Mouse (Mus musculus): ENCODE data around the gene Wbp1. TPM values are rescaled to one million over a fixed set of nuclear protein-coding genes. Genes with fewer than 3 reads are reported as not detected.

Gene Wbp1
- total and polyA plus RNA-seq, 3 experiments = 19.3 to 27.5 (median 24.1) TPM

DNA sequence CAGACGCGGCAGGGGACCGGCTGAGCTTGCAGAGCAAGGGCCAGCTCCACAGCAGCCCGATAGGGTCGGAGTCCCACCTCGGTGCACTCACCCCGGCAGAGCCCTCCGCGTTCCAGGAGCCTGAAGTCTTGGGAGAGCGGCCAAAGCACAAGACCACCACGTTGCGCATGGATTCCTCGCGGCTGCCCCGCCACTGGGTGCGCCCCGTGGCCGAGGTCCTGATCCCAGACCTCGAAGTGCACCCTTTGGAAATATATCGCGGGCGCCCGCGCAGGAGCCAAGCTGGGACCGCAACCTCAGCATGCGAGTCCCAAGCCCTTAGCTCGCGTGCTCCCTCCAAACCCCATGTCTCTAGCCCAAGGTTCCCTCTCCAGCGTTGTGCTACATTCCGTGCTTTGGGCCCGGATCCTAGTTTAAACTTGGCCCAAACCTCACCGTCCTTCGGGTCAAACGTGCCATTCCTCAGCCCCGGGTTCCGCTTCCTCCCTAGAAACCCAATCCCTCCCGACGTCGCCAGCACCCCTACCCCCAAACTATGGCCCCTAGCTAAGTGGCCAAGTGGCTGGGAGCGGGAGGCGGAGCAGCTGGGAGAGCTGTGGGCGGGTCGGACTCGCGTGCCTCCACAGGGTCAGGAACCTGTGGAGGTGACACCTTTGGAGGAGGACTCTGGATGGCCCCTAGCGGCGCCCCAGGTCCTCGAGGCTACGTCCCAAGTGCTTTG, 40.7 kb upstream of the Wbp1 start:
- in situ Hi-C loops (cut with MboI; ENCODE audit: low pct_ligation_motif_present, low pct_unique_long_range_greater_than_20kb, low sequenced_read_pairs) (no loop called here), dilution Hi-C loops (cut with MboI; ENCODE audit: extremely low pct_ligation_motif_present, extremely low pct_unique_long_range_greater_than_20kb, low sequenced_read_pairs) (no loop called here)
- H3K4me2 ChIP-seq (ENCODE audit: insufficient read depth, low read depth, poor library complexity, severe bottlenecking) = no peak overlapping the region
- no peaks in the 10 kb centered on the region; the same call in none of the 2 replicates for H3K79me2 ChIP-seq (replicated peaks; ENCODE audit: control insufficient read depth, extremely low read depth, insufficient read depth, poor library complexity, severe bottlenecking)
- no peak overlapping the region for H3K9ac ChIP-seq (ENCODE audit: insufficient read depth, low read depth)
- peaks cover 5% of the 10 kb centered on the region for H3K27me3 ChIP-seq (replicated peaks)
- peaks cover 0 to 17% of the 10 kb centered on the region in 2 experiments; a peak in 2 of 4 replicates for H3K4me1 ChIP-seq (ENCODE audit: control insufficient read depth in 1 of 2, insufficient read depth in 2 of 2)
- H3K4me3 ChIP-seq (replicated peaks in 1 of 3; ENCODE audit: low read depth in 2 of 3, low read length in 2 of 3, poor library complexity in 1 of 3) = no peak overlapping the region
- no peak for DNase-seq (ENCODE audit: extremely low read depth)
- no peak for TF ChIP-seq SMC3 (IDR thresholded peaks at IDR 0.05; ENCODE audit: low read depth, low read length)
- TF ChIP-seq EP300 (IDR thresholded peaks at IDR 0.05; ENCODE audit: low read length) = no peak
- no peak for TF ChIP-seq ZNF384 (IDR thresholded peaks at IDR 0.05; ENCODE audit: low read depth, low read length)
- TF ChIP-seq NRF1 (IDR thresholded peaks at IDR 0.05; ENCODE audit: low read depth, low read length) = no peak
- no peak for TF ChIP-seq SIN3A (IDR thresholded peaks at IDR 0.05; ENCODE audit: low read length)
- TF ChIP-seq MAFK (IDR thresholded peaks at IDR 0.05; ENCODE audit: insufficient replicate concordance, low read length) = no peak
- no peak for TF ChIP-seq ZKSCAN1 (IDR thresholded peaks at IDR 0.05; ENCODE audit: borderline replicate concordance, low read depth, low read length)
- TF ChIP-seq NELFE (IDR thresholded peaks at IDR 0.05; ENCODE audit: low read depth, low read length) = no peak
- TF ChIP-seq PAX5 (IDR thresholded peaks at IDR 0.05; ENCODE audit: low read length) = no peak
- TF ChIP-seq MEF2A (IDR thresholded peaks at IDR 0.05; ENCODE audit: borderline replicate concordance, low read depth, low read length) = no peak
- TF ChIP-seq JUND (conservative IDR thresholded peaks at IDR 0.05; ENCODE audit: low read depth, low read length) = no peak
- no peak for TF ChIP-seq KAT2A (IDR thresholded peaks at IDR 0.05; ENCODE audit: insufficient replicate concordance, low read length)
- no peaks in the 10 kb centered on the region for H3K9me3 ChIP-seq (replicated peaks; ENCODE audit: low read length)
- H3K36me3 ChIP-seq (replicated peaks in 1 of 2; ENCODE audit: control insufficient read depth in 1 of 2, insufficient read depth in 1 of 2, low read length in 1 of 2) = no peaks in the 10 kb centered on the region
- H3K27ac ChIP-seq (ENCODE audit: insufficient read depth, low read depth) = no peak overlapping the region

DNA sequence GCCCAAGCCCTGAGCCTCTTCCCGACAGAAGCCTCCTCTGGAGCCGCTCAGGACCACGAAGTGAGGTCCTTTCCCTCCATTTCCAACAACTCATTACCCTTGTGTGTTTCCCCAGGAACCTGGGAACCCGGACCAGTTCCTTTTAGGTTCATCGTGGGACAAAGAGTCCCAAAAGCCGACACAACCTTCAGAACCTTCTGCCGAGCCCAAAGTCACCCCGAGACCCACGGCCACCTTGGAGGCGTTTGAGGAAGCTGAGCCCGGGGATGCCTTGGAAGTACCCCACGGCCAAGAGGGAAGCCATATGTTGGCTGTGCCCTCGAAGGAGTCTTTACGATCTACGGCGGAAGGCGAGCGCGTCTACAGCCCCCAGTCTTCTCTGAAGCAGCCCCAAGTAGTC, 40.1 kb upstream of the Wbp1 start:
- no peaks in the 10 kb centered on the region for H3K36me3 ChIP-seq (replicated peaks in 1 of 2; ENCODE audit: control insufficient read depth in 1 of 2, insufficient read depth in 1 of 2, low read length in 1 of 2)
- no peaks in the 10 kb centered on the region for H3K9me3 ChIP-seq (replicated peaks; ENCODE audit: low read length)
- no peak overlapping the region for H3K9ac ChIP-seq (ENCODE audit: insufficient read depth, low read depth)
- dilution Hi-C loops (cut with MboI; ENCODE audit: extremely low pct_ligation_motif_present, extremely low pct_unique_long_range_greater_than_20kb, low sequenced_read_pairs) = no loop called here
- H3K4me3 ChIP-seq (replicated peaks in 1 of 3; ENCODE audit: low read depth in 2 of 3, low read length in 2 of 3, poor library complexity in 1 of 3) = no peak overlapping the region
- DNase-seq (ENCODE audit: extremely low read depth) = no peak
- in situ Hi-C loops (cut with MboI; ENCODE audit: low pct_ligation_motif_present, low pct_unique_long_range_greater_than_20kb, low sequenced_read_pairs) = no loop called here
- no peak for TF ChIP-seq ZMIZ1 (IDR thresholded peaks at IDR 0.05; ENCODE audit: low read depth, low read length)
- TF ChIP-seq MAZ (IDR thresholded peaks at IDR 0.05; ENCODE audit: low read depth, low read length) = no peak
- H3K79me2 ChIP-seq (replicated peaks; ENCODE audit: control insufficient read depth, extremely low read depth, insufficient read depth, poor library complexity, severe bottlenecking) = no peaks in the 10 kb centered on the region; the same call in 1 of the 2 replicates
- peaks cover 2 to 16% of the 10 kb centered on the region in 2 experiments; a peak in 3 of 4 replicates for H3K4me1 ChIP-seq (ENCODE audit: control insufficient read depth in 1 of 2, insufficient read depth in 2 of 2)
- no peak overlapping the region for H3K27ac ChIP-seq (ENCODE audit: insufficient read depth, low read depth)
- peaks cover 5% of the 10 kb centered on the region for H3K27me3 ChIP-seq (replicated peaks)
- no peak overlapping the region for H3K4me2 ChIP-seq (ENCODE audit: insufficient read depth, low read depth, poor library complexity, severe bottlenecking)
